Mouse (Mus musculus) embryonic fibroblast, embryonic 13.5 days (primary cell): Measurements from ENCODE around the gene Gm49510.

Experiments used
- CTCF ChIP-seq: IDR thresholded peaks from 2 replicates; pipeline ENCODE4 v1.5.1; 2011; ENCODE audit warnings: mild to moderate bottlenecking, control low read depth, low read length, moderate library complexity, borderline replicate concordance; ENCODE audit not compliant: insufficient read depth
- POLR2A ChIP-seq: IDR thresholded peaks from 2 replicates; pipeline ENCODE4 v1.6.1; 2011; ENCODE audit warnings: low read depth, mild to moderate bottlenecking, control low read depth, low read length, moderate library complexity

GRCm38 (mm10) chr15:78872021-78872608 lies 27.4 kb upstream of the Gm49510 start:
- no peak for TF ChIP-seq POLR2A
- no peak for TF ChIP-seq CTCF
